Mouse (Mus musculus) spleen, embryonic (tissue): ENCODE measurements around the gene S1pr1.

Experiments used
- CTCF ChIA-PET: fragments of 350-600 bp; sonication (Branson Sonifier 250); formaldehyde crosslinking; loops from one replicate; lab custom pipeline; 2022; lab: Charles Lee

Gene S1pr1

DNA sequence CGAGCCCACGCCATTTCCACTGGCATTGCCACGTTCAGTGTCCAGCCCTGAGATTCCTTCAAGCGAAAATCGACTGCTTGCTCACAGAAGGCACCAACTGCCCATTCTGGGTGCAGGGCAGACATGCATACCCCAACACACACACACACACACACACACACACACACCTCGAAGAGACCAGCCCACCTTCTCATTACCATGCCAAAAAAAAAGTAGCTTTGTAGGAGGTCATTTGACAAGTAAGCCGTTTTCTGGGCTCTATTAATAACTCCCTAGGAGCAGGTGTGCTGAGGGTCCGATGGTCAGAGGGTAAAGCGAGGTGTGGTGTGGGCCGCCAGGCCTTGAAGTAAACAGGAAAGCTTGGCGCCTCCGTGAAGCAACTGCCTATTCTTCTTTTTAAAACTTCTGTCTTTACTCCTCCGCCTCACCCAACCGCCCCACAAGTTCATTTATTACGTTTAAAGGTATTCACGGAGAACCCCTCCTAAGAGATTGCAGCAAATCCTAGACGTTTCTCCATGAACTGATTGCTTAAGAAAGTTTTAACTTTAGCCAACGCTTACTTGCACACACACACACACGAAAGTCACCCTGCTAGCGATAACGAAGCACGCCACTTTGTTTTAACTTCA is 1.3 kb downstream of the S1pr1 start:
- CTCF ChIA-PET = interaction anchor here (0.6 to 2.0 kb wide), 8 partner anchors 11 to 79 kb away, joined by 3 to 11 read pairs (median 3); no protein-coding TSS in a partner anchor

GRCm38 (mm10) chr3:115712808-115713200 is 2.1 kb downstream of the S1pr1 start:
- CTCF ChIA-PET = interaction anchor here (0.6 to 2.0 kb wide), 7 partner anchors 10 to 80 kb away, joined by 3 to 11 read pairs (median 3); no protein-coding TSS in a partner anchor

GRCm38 (mm10) chr3:115711924-115712807 is 2.7 kb downstream of the S1pr1 start:
- CTCF ChIA-PET = interaction anchor here (0.6 to 2.0 kb wide), 6 partner anchors 9 to 81 kb away, joined by 3 to 11 read pairs (median 4); no protein-coding TSS in a partner anchor

- CTCF ChIA-PET = interaction anchor here (0.6 to 1.6 kb wide), 3 partner anchors 38 to 137 kb away, joined by 3 to 5 read pairs (median 3); no protein-coding TSS in a partner anchor
Observed at GRCm38 (mm10) chr3:115711393-115711792, 3.5 kb downstream of the S1pr1 start.

DNA sequence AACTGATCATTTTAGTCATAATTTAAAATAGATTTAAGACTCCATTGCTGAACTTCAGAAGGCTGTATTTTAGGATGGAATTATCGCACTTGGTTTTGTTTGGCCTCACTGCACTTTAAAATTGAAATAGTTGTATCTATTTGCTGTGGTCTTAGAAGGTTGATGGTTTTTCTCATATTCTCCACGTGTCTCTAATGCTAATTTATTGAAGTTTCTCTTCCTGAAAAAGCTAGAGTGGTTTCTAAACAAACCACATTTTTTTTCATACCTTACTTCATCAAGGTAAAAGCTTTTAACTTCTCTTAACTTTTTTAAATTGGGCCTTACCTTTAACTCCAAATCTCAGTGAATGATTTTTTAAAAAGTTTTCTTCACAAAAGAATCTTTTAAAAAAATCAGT is 4.8 kb downstream of the S1pr1 start:
- CTCF ChIA-PET = interaction anchor here (0.6 to 1.6 kb wide), 3 partner anchors 18 to 97 kb away, joined by 5 to 37 read pairs (median 6); no protein-coding TSS in a partner anchor

- CTCF ChIA-PET = interaction anchor here (0.9 to 1.4 kb wide), 2 partner anchors 14 to 18 kb away, joined by 3 to 6 read pairs; no protein-coding TSS in a partner anchor
Observed at GRCm38 (mm10) chr3:115709118-115709574, 5.7 kb downstream of the S1pr1 start.

- CTCF ChIA-PET = interaction anchor here (0.6 kb wide), 1 partner anchor 32 kb away, joined by 3 read pairs; no protein-coding TSS in a partner anchor
Observed at GRCm38 (mm10) chr3:115706736-115707135, 8.1 kb downstream of the S1pr1 start.

GRCm38 (mm10) chr3:115704254-115704908 is 10.5 kb downstream of the S1pr1 start:
- CTCF ChIA-PET = interaction anchor here (0.6 to 0.9 kb wide), 8 partner anchors 9 to 343 kb away, joined by 3 to 12 read pairs (median 4); no protein-coding TSS in a partner anchor

DNA sequence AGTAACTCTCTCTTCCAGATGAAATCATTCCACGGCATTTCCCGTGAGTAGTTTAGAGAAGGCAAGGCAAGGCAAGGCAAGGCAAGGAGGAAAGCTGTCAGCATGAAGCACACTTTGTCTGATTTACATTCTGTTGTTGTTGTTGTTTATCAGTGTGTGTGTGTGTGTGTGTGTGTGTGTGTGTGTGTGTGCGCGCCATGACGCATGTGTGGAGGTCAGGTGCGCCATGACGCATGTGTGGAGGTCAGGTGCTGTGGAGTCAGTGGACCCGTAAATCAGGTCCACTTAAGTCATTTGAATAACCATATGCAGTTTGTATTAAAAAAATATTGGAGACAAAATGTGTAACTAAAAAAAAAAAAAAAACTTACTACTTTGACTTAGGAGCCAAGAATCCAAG is 11.2 kb downstream of the S1pr1 start:
- CTCF ChIA-PET = interaction anchor here (0.6 to 2.0 kb wide), 10 partner anchors 9 to 344 kb away, joined by 3 to 13 read pairs (median 6); no protein-coding TSS in a partner anchor

DNA sequence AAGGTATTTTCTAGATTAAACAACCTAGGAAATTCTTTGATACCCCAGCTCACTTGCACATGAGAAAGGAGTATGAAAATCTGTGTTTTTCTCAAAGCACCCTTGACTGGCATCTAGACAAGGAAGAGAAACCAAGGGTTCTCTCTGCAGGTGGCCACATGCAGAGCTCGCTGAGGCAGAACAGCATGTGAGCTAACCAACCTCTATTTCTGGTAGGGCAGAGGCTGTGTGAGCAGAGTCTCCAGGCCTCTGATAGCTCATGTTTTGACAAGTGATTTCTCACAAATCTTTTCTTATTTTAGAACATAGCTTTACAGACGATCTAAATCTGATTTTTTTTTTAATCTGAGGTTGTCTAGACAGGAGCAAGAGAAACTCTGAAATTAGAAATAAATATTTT is 12.8 kb downstream of the S1pr1 start:
- CTCF ChIA-PET = interaction anchor here (0.8 to 2.0 kb wide), 2 partner anchors 11 to 65 kb away, joined by 11 to 13 read pairs; no protein-coding TSS in a partner anchor

- CTCF ChIA-PET = interaction anchor here (0.6 to 0.9 kb wide), 3 partner anchors 9 to 240 kb away, joined by 3 read pairs; no protein-coding TSS in a partner anchor
Observed at GRCm38 (mm10) chr3:115695194-115695891, 19.5 kb downstream of the S1pr1 start.

DNA sequence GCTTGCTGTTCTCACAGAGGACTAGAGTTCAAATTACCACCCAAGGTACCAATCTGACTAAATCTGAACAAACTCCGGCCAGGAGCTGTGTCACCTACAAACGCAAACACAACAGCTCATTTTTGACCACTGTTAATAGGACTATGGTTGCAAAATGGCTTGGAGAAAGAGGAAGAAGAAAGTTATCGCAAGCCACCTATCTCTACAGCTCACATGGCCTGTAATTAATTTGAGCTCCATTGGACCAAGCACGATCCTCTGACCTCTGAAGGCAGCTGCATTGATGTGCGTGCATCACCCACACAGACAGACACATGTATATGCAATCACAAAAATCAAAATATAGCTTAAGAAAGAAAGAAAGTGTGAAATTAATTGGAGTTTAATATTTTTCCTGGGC is 20.7 kb downstream of the S1pr1 start:
- CTCF ChIA-PET = interaction anchor here (0.7 to 1.4 kb wide), 3 partner anchors 19 to 248 kb away, joined by 3 to 15 read pairs (median 5); no protein-coding TSS in a partner anchor

DNA sequence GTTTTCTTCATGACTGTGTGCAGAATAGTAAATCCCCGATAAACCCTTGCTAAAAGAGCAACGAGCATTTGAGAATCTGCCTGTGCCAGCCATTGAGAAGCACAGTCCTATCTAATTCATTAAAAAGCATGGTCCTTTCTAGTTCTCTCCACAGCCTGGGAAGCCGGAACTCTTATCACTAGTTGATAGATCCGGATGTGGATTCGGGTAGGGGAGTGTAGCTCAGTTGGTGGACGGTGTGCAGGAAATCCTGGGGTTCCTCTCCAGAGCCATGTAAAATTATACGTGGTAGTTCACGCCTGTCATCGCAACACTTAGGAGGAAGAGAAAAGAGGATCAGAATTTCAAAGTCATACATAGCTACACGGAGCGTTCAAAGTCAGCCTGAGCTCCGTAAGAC is 21.5 kb downstream of the S1pr1 start:
- CTCF ChIA-PET = interaction anchor here (0.6 to 1.4 kb wide), 3 partner anchors 20 to 50 kb away, joined by 3 to 18 read pairs (median 12); no protein-coding TSS in a partner anchor

DNA sequence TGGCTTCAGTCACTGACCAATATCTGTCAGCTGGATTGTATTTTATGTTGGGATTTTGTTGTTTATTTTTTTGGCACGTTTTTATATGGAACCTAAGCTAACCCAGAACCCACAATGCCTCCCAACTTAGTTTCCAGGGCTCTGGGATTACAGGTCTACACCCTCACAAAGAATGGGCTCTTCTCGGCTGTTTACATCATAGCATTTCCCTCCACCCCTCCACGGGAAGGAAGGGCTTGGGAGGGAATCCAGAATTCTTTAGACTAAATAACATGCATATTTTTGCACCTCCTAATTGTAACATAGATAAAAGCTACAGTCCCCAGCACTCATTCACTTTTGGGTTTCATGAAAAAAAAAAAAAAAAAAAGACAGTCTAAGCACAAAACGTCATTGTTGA is 22.0 kb downstream of the S1pr1 start:
- CTCF ChIA-PET = interaction anchor here (0.7 to 1.4 kb wide), 2 partner anchors 20 to 46 kb away, joined by 3 to 18 read pairs; no protein-coding TSS in a partner anchor

DNA sequence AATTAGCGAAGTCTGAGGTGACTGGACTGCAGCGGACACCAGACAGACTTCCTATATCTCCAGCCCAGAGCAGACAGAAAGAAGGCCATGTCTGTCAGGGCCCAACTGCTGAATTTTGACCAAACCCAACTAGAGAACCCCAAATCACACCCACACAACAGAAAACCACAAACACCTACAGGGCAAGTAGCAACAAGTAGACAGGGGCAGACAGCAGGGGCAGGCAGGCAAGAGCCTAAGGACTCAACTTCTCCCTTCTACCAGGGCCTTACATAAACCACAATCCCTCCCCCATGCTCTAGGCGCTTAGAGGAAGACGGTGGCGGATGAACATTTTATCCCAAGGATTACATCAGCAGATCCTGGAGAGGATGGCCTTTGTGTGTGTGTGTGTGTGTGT is 22.5 kb downstream of the S1pr1 start:
- CTCF ChIA-PET = no interaction called here

- CTCF ChIA-PET = interaction anchor here (0.7 kb wide), 2 partner anchors 9 to 114 kb away, joined by 4 to 6 read pairs; no protein-coding TSS in a partner anchor
Observed at GRCm38 (mm10) chr3:115689920-115690319, 25.0 kb downstream of the S1pr1 start.

DNA sequence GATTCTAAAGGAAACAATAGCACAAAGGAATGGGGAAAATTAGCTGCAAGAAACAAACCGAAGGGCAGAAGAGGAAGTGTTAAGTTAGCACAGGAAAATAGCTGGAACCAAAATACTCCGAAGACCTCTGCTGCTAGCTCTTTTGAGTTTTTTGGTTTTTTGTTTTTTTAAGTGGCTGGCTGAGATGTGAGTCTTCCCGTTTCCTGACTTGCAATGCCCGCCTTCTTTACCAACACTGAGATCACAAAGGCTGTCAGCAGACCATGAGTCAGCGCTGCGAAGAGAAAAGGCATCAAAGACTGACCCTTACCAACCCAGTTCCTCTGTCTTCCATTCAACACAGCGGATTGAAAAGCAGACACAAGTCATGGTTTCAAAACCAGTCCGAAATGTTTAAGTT is 25.5 kb downstream of the S1pr1 start:
- CTCF ChIA-PET = interaction anchor here (0.7 kb wide), 2 partner anchors 10 to 114 kb away, joined by 4 to 6 read pairs; no protein-coding TSS in a partner anchor

DNA sequence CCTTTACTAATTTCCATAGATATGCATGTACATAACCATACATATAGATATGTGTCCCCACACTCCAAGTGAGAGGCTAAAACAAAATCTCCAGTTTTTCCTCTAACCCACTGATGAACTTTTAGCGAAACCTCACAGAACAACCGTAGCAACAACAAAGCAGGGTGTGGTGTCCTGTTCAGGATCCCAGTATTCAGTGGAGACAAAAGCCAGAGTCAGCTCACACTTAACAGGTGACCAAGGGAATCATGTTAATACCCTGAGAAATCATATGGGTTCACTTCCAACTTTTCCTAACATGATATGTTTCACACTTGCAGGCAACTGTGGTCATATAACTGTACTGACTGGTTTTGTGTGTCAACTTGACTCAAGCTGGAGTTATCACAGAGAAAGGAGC is 27.1 kb downstream of the S1pr1 start:
- CTCF ChIA-PET = no interaction called here

DNA sequence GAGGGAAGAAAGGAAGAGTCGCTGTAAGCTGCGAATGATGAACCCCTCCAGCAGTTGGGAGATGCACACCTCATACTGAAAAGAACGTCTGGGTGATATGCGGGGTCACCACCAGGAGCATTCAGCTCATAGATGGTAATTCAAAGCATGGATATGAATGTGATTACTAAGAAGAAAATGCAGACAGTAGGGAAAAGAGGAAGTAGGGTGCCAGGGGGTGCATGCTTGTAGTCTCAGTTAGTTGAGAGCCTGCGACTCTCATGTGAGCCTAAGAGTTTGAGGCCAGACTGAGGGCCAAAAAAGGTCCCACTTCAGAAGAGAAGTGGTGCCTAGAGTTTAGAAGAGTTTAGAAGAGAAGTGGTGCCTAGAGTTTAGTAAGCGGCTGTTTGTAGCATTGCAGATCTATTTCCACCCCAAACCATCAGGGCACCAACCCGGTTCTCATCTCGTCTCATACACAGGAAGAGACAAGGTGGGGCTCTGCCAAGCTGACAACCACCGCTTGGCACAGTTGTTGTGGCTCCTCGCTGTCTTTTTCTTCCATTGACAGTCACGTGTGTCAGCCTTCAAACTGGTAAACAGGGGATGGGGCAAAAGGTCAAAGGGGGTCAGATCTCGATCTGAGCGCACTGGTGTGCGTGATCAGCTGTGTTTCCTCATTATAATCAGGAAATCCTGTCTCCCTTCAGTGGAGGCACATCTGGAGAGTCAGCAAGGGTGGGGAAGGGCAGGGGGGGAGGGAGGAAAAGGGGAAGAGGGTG is 32.4 kb downstream of the S1pr1 start:
- CTCF ChIA-PET = interaction anchor here (0.6 to 1.0 kb wide), 4 partner anchors 9 to 38 kb away, joined by 3 to 24 read pairs (median 4); no protein-coding TSS in a partner anchor
